Mouse (Mus musculus) megakaryocyte progenitor cell, adult 5-6 weeks (primary cell): ENCODE measurements around the gene Alad. TPM values are rescaled to one million over a fixed set of nuclear protein-coding genes. Genes with fewer than 3 reads are reported as not detected.

Experiments used
- ATAC-seq: replicated peaks from 2 replicates; pipeline ENCODE4 v1.8.0; 2016; ENCODE audit warnings: mild to moderate bottlenecking, moderate TSS enrichment, inconsistent platforms; ENCODE audit not compliant: poor library complexity
- total RNA-seq, 2 experiments: library from RNA; stranded (forward) in 1 of 2; stranded (reverse) in 1 of 2; fragments of 157-497, 149-512 nt in 1 of 2; fragments of 200-1000 nt in 1 of 2; gene quantifications; 2 replicates each; pipeline versions ENCODE4 v1.2.3 to v1.2.4; 2015 to 2017

The Alad gene
- total RNA-seq, 2 experiments from 2014 or later: 24.1 to 50.9 TPM

DNA sequence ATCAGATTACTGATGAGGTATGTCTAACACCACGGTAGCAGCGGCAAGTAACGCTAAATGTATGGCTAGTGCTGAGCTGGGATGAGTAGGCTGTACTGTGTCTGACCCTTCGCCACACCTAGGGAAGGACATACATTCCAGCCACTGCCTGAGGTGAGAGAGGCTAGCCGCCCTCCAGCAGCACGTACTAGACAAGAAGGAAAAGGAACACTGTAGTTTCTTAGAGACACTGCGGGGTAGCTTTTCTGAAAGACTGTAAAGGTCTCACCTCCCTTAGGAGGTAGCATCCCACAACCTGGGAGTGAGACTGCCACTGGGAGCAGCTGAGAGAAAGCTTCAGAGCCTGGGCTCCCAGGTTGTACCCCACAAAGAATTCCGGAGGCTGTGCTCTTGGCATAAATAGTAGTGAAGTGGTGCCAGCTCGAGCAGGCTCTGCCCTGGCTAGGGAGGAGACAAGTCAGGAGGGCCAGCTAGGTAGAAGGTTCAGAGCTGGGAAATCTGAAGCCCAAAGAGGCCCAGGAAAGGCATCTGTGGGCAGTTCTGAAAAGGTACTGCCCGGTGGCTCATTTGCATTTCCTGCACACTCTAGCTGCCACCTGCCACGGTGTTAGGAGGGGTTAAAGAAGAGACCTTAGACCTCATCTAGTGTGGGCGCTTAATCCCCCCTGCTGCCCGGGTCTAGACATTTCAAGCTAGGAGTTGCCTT is 1.1 kb downstream of the Alad start:
- ATAC-seq: no peak

GRCm38 (mm10) chr4:62517538-62518415 is 1.9 kb downstream of the Alad start:
- no peak for ATAC-seq

GRCm38 (mm10) chr4:62517046-62517445 is 2.7 kb downstream of the Alad start:
- peak; percentile 7 for ATAC-seq

GRCm38 (mm10) chr4:62516579-62516978 is 3.1 kb downstream of the Alad start:
- ATAC-seq: peak; percentile 68

DNA sequence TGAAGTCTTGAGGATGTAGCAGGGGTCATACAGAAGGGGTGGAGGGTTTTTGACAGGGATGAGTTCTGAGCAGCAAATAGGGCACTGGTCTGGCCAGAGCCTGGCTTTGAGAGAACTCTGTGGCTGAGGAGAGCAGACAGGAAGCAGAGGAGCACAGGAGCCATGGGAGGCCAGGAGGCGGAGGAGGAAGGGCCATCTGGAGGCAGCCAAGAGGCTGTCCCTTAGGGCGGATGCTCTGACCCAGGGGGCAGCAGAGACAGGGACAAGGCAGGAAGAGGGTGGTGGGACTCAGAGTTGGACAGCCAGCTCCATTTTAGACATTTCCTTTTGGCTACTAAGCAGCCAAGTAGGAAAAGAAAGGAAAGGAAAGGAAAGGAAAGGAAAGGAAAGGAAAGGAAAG is 3.6 kb downstream of the Alad start:
- no peak for ATAC-seq

GRCm38 (mm10) chr4:62515490-62515889 is 4.2 kb downstream of the Alad start:
- ATAC-seq: peak; percentile 27

DNA sequence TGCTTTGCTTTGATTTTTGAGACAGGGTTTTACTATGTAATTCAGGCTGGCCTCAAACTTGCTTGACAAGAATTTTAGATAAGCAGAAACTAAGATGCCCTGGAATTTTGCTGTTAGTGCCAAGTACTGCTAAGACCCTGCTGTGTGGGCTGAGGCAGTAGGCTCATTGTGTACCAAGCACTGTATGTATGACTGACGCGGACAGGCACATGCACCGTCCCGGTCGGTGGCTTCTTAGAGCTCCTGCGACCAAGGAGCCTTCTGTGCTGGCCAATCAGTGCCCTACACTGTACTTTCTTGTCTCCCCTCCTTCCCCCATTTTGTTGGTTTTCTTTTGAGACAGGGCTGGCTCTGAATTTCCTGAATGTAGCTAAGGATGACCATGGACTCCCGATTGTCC is 4.7 kb downstream of the Alad start:
- ATAC-seq: no peak

- ATAC-seq: no peak
These were observed 5.7 kb downstream of the Alad start for GRCm38 (mm10) chr4:62513998-62514506.

DNA sequence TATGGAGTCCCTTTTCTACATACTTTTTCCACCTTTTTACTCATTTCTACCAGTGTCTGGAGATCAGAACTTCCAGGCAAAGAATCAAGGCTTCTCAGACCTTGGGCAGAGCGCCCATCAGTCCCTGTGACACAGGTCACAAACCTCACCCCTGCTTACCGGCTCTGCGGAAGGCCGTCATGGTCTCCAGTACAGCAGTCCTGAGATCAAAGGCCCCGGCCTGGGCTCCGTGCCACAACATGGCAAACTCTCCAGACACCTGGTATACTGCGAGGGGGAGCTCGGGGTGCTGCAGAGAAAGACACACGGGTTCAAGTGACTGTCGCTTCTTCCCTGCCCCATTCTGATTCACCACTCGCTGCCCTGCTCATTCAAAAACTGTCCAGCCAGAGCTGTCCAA is 9.8 kb downstream of the Alad start:
- ATAC-seq: no peak

- no peak for ATAC-seq
These were observed 10.9 kb downstream of the Alad start for GRCm38 (mm10) chr4:62508839-62509238.

GRCm38 (mm10) chr4:62506798-62507197 is 12.9 kb downstream of the Alad start:
- peak; percentile 25 for ATAC-seq

GRCm38 (mm10) chr4:62505991-62506390 is 13.7 kb downstream of the Alad start:
- no peak for ATAC-seq

DNA sequence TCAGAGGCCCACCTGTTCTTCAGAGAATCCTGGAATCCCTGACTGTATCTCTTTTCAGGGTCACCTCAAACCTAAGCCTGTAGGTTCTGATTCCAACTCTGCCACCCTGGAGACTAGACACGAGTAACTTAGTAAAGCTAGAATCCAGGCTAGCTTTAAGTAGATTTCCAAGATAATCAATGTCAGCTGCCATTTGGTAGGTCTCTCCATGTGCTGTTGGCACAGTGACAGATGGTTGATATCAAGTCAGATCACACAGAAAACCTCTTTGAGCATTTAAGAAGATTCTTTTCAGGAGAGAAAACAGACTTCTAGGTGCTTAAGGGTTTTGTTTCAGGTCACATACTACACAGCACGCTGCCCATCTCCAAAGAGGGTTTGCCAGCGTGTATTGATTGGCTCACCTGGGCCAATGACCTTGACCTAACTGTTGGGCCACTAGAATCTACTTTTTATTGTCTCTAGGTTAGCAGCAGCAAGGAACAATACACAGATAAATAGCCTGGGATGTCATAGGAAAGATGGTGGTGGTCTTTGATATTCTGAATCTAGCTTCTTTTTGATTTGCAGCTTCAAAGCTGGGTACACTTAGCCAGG is 16.2 kb downstream of the Alad start, which contains the start of gene Hdhd3:
Hdhd3 (minus strand) TSS at position 94 of the 597 bp plus-strand sequence.
- ATAC-seq: no peak

- no peak for ATAC-seq
These were observed 16.7 kb downstream of the Alad start for GRCm38 (mm10) chr4:62502969-62503368.

- ATAC-seq: peak; percentile 94
These were observed 17.6 kb downstream of the Alad start for GRCm38 (mm10) chr4:62501964-62502732.

DNA sequence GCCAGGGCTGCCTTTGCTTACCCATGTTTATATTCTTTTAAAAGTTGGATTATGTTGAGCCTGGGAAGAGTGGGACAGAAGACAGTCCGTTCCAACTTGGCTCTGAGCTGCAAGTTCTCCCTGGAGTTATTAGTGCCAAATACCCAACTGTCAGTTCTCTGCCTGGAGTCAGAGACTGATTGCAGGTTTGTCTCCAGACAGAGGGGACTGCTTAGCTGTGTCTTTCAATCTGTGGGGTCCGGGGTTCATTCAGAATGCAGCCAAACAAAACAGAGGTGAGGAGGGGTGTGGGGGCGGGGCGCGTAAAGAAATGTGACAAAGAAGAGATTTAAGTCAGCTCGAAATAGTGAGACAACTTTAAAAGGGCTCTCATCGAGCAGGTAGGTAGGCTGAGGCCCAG is 18.2 kb downstream of the Alad start:
- ATAC-seq: peak; percentile 2; the same call in 1 of the 2 replicates

GRCm38 (mm10) chr4:62500799-62501198 is 18.9 kb downstream of the Alad start:
- no peak for ATAC-seq

GRCm38 (mm10) chr4:62496815-62497214 is 22.9 kb downstream of the Alad start:
- peak; percentile 78 for ATAC-seq

- 0 out of 2 replicates have a peak, but pooled peaks have one; percentile 20 for ATAC-seq
These were observed 23.8 kb downstream of the Alad start for GRCm38 (mm10) chr4:62495946-62496345.

DNA sequence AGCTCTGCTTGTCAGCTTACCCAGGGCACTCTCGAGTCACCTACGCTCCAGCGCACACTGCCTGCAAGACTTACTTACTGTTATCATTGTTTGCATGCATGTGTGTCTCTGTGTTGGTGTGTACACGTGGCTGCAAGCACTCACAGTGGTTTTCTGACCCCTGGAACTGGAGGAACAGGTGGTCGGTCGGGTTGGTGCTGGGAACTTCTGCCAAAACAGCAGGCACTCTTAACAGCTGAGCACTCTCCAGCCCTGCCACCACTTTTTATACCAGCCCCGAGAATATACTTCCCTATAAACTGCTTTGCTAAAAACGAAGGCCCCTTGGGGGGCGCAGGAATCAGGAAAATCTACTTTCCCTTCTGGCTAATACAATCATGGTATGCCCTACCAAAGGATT is 25.5 kb downstream of the Alad start:
- no peak; the same call in 1 of the 2 replicates for ATAC-seq

DNA sequence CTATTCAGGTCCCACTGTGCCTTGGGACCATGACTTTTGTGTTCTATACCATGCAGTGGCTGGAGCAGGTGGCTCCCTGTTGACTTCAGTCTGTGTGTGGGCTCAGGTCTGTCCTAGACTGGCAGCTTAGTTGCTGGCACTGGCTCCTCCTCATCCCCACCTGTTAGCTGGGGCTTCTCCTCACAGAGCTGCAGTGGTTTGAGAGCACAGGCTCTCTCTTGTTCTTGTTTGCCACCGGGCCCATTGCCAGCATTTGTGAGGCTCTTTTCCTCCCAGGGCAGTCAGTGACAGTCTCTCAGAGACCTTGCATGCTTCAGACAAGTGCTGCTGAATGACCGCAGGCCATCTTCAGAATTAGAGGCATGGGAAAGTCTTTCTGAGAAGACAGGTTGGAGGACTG is 27.0 kb downstream of the Alad start:
- ATAC-seq: no peak
